Mouse (Mus musculus) kidney, adult 8-10 months (tissue): ENCODE measurements at regions not wholly inside any gene's neighbourhood (a gene's known extent, or its start where the extent isn't known, plus 50 kb on each side); places are given as distances from the start of the nearest gene placed in this dataset.

Source experiments
- DNase-seq, 2 experiments: peaks; one replicate each; pipeline ENCODE4 v3.0.0; 2022

GRCm38 (mm10) chr7:74224378-74224777 is 210.9 kb upstream of the St8sia2 start:
- DNase-seq: no peak

DNA sequence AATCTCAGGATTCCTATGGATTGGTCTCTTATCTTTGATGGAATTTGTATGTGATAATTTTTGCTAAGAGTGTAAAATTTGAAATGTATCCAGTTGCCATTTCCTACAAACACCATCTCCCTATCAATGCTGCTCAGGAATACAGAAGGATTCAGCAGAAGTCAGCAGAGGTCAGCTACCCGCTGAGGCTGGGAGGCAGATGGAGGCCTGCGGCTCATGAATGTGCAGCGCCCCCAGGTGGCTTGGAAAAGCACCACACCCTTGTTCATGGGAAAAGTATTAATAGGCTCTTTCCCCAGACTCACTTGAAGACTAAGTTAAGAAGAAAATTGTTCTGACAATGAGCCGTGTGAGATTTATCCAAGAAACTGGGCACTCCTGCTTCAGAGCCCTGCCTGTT is 187.2 kb upstream of the St8sia2 start:
- peak in 1 of 2 experiments; percentile 13 for DNase-seq

GRCm38 (mm10) chr7:74198796-74199195 is 185.3 kb upstream of the St8sia2 start:
- no peak for DNase-seq

- DNase-seq: no peak
These were observed 171.2 kb upstream of the St8sia2 start for GRCm38 (mm10) chr7:74184661-74185060.

GRCm38 (mm10) chr7:74174206-74174605 is 160.7 kb upstream of the St8sia2 start:
- no peak for DNase-seq

DNA sequence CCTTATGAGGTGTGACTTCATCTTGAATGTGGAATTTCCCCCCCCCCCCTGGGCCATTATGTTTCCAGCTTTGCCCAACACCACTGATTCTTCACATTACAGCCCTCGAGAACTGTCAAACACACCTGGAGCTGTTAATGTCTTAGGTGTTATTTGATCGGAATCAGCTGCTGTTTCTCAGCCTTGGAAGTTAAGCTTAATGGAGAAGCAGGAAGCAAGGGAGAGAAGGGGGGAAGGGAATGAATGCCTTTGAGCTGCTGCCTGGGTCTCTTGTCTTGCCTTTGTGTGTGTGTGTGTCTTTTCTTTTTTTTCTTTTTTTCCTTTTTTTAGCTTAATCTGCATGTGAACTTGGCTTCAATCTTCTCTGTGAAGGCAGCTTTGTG is 159.7 kb upstream of the St8sia2 start:
- no peak for DNase-seq

DNA sequence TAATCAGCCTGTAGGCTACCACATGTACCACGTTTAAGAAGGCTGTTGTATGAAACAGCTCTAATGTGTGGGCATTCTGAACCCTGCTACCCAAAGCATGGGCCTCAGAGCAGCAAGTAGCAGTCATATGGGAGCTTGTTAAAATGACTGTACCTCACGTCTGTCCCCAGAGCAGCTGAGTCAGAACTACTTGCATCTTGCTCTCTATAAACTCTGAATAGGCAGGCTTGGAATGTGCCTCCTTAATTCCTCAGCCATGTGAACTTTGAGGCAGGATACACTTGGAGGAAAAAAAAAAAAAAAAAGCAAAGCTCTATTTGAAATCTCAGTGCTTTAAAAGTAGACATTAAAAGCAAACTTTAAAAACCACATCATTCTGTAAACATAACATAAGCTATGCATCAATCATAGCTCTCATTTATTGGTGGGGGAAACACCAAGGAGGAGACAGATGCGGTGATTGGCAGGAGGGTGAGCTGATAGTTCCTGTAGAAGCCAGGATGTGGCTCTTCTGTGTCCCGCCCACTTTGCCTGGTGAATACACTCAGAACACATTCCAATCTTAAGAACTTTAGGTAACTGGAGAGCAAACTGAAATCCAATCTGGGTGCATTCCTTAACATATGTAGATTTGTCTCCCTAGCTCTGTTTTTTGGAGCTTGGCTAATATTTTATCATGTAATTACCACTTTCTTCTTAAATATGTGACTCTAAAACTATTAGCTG is 159.2 kb upstream of the St8sia2 start:
- DNase-seq: no peak

DNA sequence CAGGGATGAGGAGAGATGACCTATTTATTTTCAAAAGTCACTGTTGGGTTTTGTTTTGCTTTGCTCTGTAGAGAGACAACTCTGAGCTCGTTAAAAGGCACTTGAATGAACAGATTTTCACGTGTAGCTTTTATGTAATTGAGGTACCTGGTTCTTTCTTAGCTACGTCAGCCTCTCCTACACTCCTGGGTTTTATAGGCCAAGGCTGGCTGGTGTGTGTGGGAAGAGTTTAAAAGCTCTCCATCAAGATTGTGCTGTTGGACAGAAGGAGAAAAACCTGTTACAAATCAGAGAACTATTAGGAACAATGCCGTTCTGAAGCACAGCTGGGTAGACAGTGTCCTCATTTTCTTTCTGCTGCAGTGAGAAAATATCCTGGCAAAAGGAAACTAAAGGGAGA is 138.1 kb upstream of the St8sia2 start:
- no peak for DNase-seq

GRCm38 (mm10) chr7:74143236-74143635 is 129.7 kb upstream of the St8sia2 start:
- no peak for DNase-seq

- DNase-seq: peak; percentile 25 to 29
These were observed 124.7 kb upstream of the St8sia2 start for GRCm38 (mm10) chr7:74138169-74138568.

DNA sequence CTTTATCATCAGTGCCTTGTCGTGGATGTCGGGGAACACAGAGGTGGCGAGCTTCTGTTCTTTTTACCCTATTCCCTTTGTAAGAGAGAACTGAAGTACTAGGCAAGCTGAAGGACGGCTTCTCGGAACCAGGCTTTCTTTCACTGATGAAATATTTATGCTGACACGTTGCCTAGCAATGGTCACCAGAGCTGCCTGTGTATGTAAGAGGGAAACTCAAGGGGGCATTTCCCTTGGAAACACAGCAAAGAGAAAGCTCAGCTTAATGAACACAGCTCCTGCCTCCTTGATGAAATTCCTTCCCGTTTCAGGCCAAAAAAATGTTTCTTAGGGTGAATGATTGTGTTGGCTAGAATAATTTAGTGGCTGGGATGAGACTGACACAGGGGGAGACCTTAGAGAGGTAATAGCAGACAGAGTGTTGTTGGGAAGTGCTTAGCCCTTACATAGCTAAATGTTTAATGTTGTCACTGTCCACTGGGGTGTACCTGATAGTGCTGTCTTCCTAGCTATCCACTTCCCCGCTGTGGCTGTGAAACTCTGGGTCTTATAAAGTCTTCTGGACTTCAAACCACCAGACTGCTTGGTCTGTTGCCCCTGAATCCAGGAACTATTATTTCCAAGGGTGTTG is 116.8 kb upstream of the St8sia2 start:
- no peak for DNase-seq

- DNase-seq: no peak
These were observed 98.6 kb upstream of the St8sia2 start for GRCm38 (mm10) chr7:74112071-74112470.

DNA sequence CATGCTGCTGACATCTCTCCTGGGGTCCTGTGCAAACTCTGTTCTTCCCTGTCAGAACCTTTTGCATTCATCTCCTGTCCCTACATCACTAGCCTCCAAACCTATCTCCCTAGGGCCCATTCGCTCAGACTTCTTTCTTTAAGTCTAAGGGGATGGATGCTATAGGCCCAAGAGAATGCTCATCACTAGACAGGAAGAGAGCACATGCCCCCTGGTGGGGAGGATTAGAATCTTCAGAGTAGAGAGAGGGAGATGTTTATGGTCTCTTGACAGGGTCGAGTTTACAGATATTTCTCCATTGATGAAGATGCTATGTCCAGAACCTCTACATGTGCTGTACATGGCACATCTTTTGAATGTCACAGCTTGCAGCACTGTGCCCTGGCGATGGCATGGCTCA is 94.9 kb upstream of the St8sia2 start:
- no peak for DNase-seq

DNA sequence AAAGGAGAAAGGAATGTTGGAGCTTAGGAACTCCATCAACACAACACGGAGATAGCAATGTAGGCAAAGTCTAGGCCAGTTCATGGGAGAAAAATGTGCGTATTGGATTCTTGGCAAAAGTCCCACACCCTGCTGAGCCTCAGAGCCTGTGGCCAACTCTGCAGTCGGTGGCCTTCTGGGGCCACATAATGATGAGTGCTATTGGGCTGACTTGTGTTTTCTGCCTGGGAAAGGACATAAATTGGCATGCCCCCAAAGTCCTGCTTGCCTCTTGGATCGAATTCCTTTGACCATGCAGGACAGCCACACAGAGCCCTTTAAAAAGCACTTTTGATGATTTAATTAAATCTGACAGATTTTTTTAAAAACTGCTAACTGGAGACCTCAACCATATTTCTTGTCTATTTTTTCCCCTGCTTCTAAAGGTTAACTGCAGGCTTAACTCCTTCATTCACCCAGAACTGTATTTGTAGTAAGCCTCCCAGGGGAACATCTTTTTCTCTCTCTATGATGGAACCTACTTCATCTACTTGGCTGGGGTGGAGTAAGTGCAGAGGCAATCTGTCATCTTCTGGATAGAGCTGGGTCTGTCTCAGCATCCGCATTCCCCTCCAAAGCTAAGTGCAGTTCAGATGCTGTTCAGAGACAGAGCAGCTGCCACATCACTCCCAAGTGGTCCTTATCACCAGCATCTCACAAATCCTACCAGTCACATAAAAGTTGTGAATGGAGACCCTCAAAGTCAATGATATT is 93.9 kb upstream of the St8sia2 start:
- peak; percentile 3 to 6 for DNase-seq

DNA sequence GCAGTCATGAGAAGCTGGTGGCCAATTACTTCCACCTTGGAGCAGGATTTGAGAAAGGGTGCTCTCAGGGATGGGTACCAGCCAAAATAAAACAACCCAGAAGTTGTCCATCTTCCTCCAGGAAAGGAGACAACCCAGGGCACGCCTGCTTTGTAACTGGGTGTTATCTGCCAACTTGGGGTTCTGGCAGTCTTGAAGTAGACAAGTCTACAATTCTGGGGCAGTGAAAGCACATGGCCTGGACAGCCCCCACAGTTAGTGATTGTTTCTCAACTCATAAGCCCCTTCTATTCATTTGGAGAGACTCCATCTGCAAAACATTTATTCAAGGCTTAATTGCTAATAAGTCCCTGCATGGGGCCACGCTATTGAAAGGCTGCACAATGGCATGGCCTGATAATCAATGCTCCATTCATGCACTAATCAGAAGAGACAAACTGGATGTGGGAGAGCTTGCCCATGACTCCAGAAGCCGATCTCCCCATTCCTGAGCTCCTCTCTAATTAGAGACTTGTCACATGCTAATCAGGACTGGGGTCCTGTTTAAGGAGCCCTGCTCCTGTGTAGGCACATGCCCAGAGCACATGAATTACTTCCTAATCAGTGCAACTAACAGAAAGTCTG is 78.0 kb upstream of the St8sia2 start:
- DNase-seq: no peak

DNA sequence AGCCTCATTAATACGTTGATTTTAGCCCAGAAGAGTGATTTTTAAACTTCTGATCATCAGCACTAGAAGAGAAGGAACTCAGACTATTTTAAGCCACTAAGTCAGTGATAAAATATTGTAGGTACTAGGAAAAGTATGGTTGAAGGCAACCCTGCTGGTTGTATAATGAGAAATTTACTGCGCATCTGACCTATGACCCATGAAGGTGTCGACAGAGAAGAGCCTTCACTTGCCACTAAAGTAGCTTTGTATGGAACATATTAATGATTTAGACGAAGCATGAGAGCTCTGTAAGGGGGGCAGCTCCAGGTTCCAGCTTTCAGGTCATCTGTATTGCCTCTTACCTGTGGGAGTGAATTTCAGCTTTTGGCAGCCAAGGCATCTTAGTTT is 67.4 kb upstream of the St8sia2 start:
- DNase-seq: no peak

DNA sequence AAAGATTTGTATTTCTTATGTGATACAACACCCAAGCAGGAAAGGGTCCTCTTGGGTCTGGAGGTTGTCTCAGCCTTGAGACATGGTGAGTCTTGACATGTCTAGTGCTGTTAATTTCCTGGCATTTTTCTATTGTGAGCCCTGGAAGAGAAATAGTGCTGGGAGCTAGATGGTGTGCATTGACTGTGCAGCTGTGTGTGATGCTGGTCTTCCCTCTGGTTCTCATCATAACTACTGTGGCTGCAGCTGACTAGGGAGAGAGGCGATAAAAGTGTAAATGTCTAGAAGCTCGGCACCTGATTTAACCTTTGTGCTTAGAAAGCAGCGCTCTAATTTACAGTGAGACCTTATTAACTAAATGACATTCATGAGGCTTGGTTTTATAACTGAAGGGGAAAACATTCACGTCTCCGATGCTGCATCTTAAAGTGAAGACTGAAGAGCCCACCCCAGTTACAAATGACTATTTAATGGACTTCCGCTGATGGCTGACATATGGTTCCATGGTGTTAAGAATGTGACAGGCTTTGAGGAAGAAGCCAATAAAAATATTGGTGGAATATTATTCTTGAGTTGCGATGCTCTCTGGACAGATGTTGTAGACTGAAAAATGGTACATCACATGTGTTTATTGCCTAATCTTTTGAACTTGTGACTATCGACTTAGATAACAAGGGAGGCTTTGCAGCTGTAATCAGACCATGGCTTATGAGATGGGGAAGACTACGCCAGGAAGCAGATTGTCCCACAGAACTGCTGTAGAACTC is 66.8 kb upstream of the St8sia2 start:
- no peak for DNase-seq

DNA sequence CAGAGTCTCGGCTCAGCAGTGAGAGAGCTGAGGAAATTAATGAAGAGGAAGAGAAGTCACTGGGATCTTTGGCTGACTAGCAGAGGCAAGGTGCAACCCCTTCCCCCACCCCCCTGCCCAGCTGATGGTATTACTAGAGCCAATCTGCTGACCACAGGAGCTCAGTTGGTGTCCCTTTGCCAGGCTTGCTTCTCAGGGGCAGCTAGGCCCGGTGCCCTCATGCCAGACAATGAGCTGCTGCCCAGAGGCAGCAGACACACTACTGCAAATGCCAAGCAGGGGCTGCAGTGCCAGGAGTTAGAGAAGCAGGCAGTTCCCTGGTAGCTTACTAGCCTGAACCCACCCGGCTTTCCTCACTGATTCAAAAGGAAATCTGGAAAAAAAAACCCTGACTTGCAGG is 59.1 kb upstream of the St8sia2 start:
- no peak for DNase-seq

DNA sequence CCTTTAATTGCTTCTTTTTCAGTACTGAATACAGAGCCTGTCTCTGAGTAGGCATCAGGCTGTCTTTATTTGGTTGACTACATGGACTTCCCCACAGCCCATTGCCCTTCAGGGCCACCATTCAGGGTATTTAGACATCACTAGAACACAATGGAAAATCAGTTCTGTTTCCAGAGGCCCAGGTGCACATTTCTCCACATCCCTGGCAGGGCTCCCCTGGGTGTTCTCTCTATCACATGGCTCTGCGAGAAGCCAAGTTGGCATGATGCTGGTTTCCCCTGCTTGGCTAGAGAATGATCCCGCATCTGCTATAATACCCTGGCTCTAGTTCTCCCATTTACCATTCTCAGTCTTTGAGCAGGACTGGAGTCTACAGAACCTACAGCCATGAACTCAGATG is 57.3 kb upstream of the St8sia2 start:
- DNase-seq: no peak

GRCm38 (mm10) chr7:74065449-74066099 is 52.1 kb upstream of the St8sia2 start:
- peak; percentile 8 to 14 for DNase-seq
